Mouse (Mus musculus) frontal cortex, postnatal 36 days (tissue): ENCODE results near the gene Akap7.

Experiments used
- DNase-seq, 2 experiments: peaks; one replicate each; pipeline ENCODE4 v3.0.0; 2022; ENCODE audit warnings: low spot score in 2 of 2

The Akap7 gene

GRCm38 (mm10) chr10:25307770-25308169 lies at the start of gene Akap7:
TSS of gene Akap7 (minus strand) at chr10:25307870.
- DNase-seq, result no peak

- no peak for DNase-seq
Observed at GRCm38 (mm10) chr10:25354390-25354789, 46.7 kb upstream of the Akap7 start.

- DNase-seq, result no peak
Observed at GRCm38 (mm10) chr10:25353941-25354340, 46.3 kb upstream of the Akap7 start.

- DNase-seq, result no peak
Observed at GRCm38 (mm10) chr10:25342801-25343200, 35.1 kb upstream of the Akap7 start.

GRCm38 (mm10) chr10:25340675-25341074 lies 33.0 kb upstream of the Akap7 start:
- no peak for DNase-seq

GRCm38 (mm10) chr10:25333390-25334079 lies 25.9 kb upstream of the Akap7 start:
- DNase-seq, result no peak

- DNase-seq, result peak; percentile 2 to 4
Observed at GRCm38 (mm10) chr10:25331321-25332049, 23.8 kb upstream of the Akap7 start.

GRCm38 (mm10) chr10:25330094-25330493 lies 22.4 kb upstream of the Akap7 start:
- peak; percentile 3 to 7 for DNase-seq

DNA sequence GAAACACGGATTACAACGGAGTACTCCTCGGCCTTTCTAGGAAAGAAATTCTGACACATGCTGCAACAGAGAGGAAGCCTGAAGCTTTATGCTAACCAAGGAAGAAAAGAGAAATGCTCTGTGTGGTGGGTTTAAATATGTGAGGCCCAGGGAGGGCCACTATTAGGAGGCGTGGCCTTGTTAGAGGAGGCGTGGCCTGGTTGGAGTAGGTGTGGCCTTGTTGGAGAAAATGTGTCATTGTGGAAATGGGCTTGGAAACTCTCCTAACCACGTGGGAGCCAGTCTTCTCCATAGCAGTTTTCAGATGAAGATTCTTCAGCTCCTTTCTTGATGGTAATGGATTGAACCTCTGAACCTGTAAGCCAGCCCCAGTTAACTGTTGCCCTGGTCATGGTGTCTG lies 19.8 kb upstream of the Akap7 start:
- DNase-seq, result no peak

DNA sequence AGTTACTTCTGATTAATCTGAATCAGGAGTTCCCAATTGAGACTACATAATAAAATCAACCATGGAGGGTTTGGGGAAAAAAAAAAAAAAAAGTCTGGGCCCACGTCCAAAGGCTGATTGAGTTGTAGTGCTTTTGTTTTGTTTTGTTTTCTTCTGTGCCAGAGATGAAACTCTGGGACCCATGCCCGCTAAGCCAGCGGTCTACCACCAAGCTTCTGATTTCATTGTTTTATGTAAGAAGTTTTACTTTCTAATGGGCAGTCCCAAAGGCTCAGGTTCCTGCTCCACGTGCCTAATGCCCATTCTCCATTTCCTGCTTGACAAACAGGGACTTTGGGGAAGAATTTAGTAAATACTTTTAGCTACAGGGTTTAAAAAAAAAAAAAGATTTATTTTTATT lies 18.0 kb upstream of the Akap7 start:
- DNase-seq, result no peak

DNA sequence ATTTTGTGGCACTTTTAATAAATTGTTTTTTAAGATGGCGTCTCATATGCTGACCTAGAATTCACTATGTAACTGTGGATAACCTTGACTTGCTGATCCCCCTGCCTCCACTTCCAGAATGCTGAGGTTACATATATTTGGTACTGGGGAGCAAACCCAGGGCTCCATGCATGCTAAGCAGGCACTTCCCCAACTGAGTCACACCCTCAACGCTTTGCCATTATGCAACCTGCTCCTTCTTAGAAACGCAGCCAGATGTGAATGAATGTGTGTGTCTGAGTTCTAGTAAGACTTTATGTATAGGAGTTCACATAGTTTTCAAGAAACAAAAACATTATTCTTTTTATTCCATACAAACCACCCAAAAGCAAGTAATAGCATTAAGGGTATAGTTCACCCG lies 13.5 kb upstream of the Akap7 start:
- DNase-seq, result no peak

- DNase-seq, result no peak
Observed at GRCm38 (mm10) chr10:25319531-25319930, 11.9 kb upstream of the Akap7 start.

DNA sequence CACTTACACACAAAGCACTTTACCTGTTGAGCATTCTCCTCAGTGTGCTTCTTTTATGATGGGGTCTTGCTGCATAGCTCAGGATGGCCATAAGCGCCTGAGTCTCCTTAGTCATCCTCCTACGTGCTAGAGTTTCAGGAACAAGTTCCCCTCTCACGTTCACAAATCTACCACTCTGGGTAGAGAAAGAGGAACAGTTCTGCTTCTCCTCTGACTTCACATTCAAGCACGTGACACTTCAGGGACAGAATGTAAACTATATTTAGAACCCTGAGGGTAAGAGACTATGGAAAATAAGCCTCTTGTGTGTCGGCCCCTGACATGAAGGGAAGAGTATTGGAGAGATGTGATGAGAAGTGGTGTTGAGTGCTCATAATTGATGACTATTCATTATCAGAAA lies 10.7 kb upstream of the Akap7 start:
- DNase-seq, result no peak

GRCm38 (mm10) chr10:25317665-25318064 lies 10.0 kb upstream of the Akap7 start:
- no peak for DNase-seq

GRCm38 (mm10) chr10:25313856-25314584 lies 6.3 kb upstream of the Akap7 start:
- DNase-seq, result no peak

GRCm38 (mm10) chr10:25311554-25312212 lies 4.0 kb upstream of the Akap7 start:
- DNase-seq, result peak in 1 of 2 experiments; percentile 18

- no peak for DNase-seq
Observed at GRCm38 (mm10) chr10:25310736-25311135, 3.1 kb upstream of the Akap7 start.

DNA sequence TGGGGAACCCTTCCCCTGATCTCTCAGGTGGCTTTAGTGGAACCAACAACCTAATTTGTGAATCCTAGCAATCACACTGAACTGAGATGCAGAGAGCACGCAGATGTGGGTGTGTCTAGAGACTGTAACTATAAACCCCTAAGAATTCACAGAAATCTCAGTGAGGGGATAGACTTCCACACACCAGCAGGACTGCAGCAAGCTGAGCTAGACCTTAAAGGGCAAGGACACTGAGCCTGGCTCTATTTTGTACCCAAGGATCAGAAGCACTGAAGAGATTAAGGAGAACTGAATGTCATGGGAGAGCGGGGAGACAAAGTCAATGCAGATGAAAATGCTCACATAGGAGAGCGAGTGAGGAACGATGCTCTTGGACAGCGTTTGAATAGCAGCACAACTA lies 2.3 kb upstream of the Akap7 start:
- no peak for DNase-seq

DNA sequence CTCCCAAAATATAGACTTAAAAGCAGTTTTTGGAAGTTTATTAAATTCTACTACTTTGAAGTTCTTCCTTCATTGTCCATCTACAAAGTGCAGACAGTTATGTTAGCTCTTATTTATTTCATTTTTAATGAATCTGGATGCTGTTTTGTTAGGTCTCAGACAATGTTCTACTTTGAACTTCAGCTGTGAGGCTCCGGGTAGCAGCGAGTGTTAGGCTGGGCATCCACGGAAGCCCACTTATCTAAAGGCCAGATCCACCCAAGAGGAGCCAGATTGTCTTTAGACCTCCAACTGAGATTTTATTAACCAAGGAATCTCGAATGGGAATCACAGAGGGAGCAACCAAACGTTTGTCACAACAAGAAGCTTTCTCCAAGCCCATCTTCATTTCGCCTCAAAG lies 2.5 kb downstream of the Akap7 start:
- DNase-seq, result no peak

GRCm38 (mm10) chr10:25304608-25305007 lies 3.1 kb downstream of the Akap7 start:
- DNase-seq, result no peak

GRCm38 (mm10) chr10:25299031-25299529 lies 8.6 kb downstream of the Akap7 start:
- no peak for DNase-seq

- no peak for DNase-seq
Observed at GRCm38 (mm10) chr10:25298264-25298671, 9.4 kb downstream of the Akap7 start.
